Mouse (Mus musculus) thymus, adult 2 months (tissue): ENCODE data around the gene Dync1li1.

Source experiments
- CTCF ChIP-seq: fragments of 200-500 bp; IDR thresholded peaks from 2 replicates; pipeline ENCODE4 v1.5.1; 2012; ENCODE audit warnings: mild to moderate bottlenecking, control low read depth, low read length, moderate library complexity, borderline replicate concordance; ENCODE audit not compliant: control insufficient read depth, poor library complexity, insufficient read depth; ENCODE audit errors: extremely low read depth
- POLR2A ChIP-seq: fragments of 200-500 bp; IDR thresholded peaks from 2 replicates; pipeline ENCODE4 v1.6.1; 2012; ENCODE audit warnings: mild to moderate bottlenecking, low read length, control low read depth, moderate library complexity; ENCODE audit not compliant: control insufficient read depth, poor library complexity, insufficient read depth; ENCODE audit errors: extremely low read depth

- TF ChIP-seq POLR2A (no peak), CTCF (no peak)
Measured at GRCm38 (mm10) chr9:114697072-114697471, 8.5 kb downstream of the Dync1li1 start.
